Mouse (Mus musculus): ENCODE measurements around the gene Pecam1. TPM values are rescaled to one million over a fixed set of nuclear protein-coding genes. Genes with fewer than 3 reads are reported as not detected.

Gene Pecam1
- 1.3 and 13.6 TPM in 2 replicates for polyA plus RNA-seq (2012; ENCODE audit: insufficient read depth, low replicate concordance)

DNA sequence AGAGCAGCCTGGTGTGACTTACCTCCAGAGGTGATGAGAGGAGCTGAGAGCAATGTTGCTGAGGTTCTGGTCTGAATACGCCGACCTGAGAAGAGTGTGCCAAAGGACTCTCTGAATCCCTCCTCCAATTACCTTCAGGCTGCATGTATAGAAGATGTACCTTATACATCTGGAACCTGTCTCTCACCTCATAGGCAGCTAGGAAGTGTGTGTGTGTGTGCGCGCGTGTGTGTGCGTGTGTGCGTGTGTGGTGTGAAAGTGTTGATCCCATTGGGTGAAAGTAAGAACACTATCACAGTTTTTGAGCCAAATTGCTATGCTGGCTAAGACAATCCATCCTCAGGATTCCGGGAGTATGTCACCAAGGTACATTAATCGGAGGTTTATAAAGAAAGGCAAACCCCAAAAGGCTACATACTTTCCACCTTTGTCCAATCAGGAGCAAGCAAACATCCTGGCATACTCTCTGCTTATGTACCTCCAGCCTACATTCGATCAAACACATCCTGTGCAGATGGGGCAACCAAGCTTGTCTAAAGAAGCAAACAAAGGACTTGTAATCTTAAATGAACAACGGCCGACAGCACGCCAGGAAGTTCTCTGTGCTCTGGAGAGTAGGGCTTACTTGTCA is at the start of gene Pecam1:
TSS of gene Pecam1 (minus strand) at position 508 of the 631 bp plus-strand sequence.
- H3K4me1 ChIP-seq, result peaks cover 27% of the 10 kb centered on the region
- H3K4me3 ChIP-seq (replicated peaks), result peak within 1 kb of the TSS; percentile 83
- peaks cover 50% of the 10 kb centered on the region for H3K27me3 ChIP-seq (replicated peaks)
- peaks cover 4% of the 10 kb centered on the region for H3K36me3 ChIP-seq (replicated peaks; ENCODE audit: low read length)
- peaks cover 13% of the 10 kb centered on the region; the same call in 1 of the 2 replicates for H3K9me3 ChIP-seq
- TF ChIP-seq FLI1 (IDR thresholded peaks at IDR 0.05; ENCODE audit: low read length) (no peak), GATA1 (IDR thresholded peaks at IDR 0.05; ENCODE audit: borderline replicate concordance, low read length) (no peak)

DNA sequence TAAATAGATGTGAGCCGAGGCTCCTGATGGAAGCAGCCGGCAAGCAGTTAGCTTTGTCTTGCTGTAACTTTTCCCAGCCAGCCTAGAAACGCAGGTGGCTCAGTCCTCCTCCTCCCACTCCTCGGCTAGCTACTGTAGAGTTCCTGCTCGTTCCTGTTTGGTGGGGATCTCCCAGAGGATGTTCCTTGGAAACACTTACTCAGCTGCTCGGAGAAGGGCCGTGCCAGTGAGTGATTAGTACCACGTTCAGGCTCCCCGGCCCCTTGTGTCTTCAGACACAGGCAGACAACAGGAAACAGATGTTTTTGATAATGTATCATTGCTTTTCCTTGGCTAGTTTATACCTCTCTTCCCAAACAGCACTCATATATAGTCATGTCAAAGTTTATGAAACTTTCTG is 45.3 kb upstream of the Pecam1 start:
- peaks cover 93% of the 10 kb centered on the region for H3K36me3 ChIP-seq (replicated peaks; ENCODE audit: low read length)
- peaks cover 55% of the 10 kb centered on the region for H3K4me1 ChIP-seq
- TF ChIP-seq FLI1 (IDR thresholded peaks at IDR 0.05; ENCODE audit: low read length) (no peak), GATA1 (IDR thresholded peaks at IDR 0.05; ENCODE audit: borderline replicate concordance, low read length) (no peak)
- no peaks in the 10 kb centered on the region for H3K27me3 ChIP-seq (replicated peaks)
- H3K9me3 ChIP-seq, result peaks cover 6% of the 10 kb centered on the region
- H3K4me3 ChIP-seq (replicated peaks), result peak overlapping the region; percentile 58

DNA sequence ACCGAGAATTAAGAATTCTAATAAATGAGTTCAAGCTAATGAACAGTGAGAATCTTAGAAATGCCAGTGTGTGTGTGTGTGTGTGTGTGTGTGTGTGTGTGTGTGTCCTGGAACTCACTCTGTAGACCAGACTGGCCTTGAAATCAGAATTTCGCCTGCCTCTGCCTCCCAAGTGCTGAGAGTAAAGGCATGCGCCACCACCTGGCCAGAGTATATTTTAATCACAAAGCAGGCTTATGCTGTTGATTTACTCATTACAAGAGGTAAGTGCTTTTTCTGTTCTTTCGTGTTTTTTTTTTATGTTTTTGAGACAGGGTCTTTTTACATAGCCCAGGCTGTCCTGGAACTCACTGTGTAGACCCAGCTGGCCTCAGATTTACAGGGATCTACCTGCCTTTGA is 43.4 kb upstream of the Pecam1 start:
- Histone ChIP-seq H3K4me1 (peaks cover 62% of the 10 kb centered on the region), H3K4me3 (replicated peaks) (no peak overlapping the region), H3K27me3 (replicated peaks) (no peaks in the 10 kb centered on the region), H3K36me3 (replicated peaks; ENCODE audit: low read length) (peaks cover 76% of the 10 kb centered on the region), H3K9me3 (peaks cover 6% of the 10 kb centered on the region)
- TF ChIP-seq GATA1 (IDR thresholded peaks at IDR 0.05; ENCODE audit: borderline replicate concordance, low read length), result no peak
- no peak for TF ChIP-seq FLI1 (IDR thresholded peaks at IDR 0.05; ENCODE audit: low read length)

DNA sequence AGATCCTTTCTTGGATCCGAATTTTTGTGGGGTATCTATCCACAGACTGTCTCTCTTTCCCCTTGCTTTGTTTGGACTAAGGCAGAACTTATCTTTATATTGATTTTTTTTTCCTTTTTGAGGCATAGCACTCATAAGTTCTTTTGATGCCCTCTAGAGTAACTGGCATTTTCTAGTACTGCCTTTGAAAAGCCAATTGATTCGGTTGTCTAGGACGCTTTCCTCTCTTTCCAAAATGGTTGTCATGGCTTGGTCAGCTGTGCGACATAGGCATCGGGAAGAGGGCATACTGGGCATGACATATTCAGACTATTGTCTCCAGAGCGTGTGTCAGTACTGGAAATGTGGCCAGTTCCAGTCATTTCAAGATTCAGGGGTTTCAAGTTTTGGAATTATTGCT is 39.2 kb upstream of the Pecam1 start:
- TF ChIP-seq FLI1 (IDR thresholded peaks at IDR 0.05; ENCODE audit: low read length) (no peak), GATA1 (IDR thresholded peaks at IDR 0.05; ENCODE audit: borderline replicate concordance, low read length) (no peak)
- peaks cover 64% of the 10 kb centered on the region for H3K36me3 ChIP-seq (replicated peaks; ENCODE audit: low read length)

DNA sequence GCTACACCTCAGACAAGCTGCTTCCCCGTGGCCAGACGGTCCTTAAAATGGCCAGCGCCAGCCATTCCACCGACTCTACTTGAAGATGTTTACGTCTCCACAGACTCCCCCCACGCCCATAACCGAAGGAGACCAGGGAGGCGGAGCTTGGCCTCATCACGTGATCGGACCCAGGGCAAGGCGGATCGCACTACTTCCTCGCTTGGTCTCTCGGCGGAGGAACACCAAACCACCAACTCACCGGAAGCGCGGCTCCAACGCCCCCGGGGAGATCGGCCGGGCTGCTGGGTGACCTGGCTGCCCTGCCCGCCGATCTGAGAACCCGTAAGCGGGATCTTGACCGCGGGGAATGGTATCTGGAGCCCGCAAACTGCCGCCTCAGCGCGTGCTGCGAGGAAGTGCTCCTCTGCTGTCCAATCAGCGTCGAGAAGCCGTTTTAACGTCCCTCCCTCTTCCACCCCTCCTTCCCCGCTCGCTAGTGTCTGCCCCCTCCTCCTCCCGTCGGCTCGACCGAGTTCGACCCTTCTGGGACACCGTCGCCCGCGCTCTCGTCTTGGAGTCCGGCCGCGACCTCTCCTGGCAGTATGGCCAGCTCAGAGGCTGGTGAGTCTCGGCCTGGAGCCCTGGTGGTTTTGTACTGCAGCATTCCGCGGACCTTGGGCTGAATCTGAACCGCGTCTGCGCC is 38.5 kb upstream of the Pecam1 start, which contains the start of the genes Ddx5 and Cep95:
TSS of gene Ddx5 (minus strand) at position 411 of the 685 bp plus-strand sequence.
TSS of gene Cep95 (plus strand) at position 478 of the 685 bp plus-strand sequence.
- no peak for TF ChIP-seq GATA1 (IDR thresholded peaks at IDR 0.05; ENCODE audit: borderline replicate concordance, low read length)
- TF ChIP-seq FLI1 (IDR thresholded peaks at IDR 0.05; ENCODE audit: low read length), result peak; percentile 55; the same call in 1 of the 2 replicates
- Histone ChIP-seq H3K36me3 (replicated peaks; ENCODE audit: low read length) (peaks cover 64% of the 10 kb centered on the region), H3K9me3 (no peaks in the 10 kb centered on the region)

More for the DNA sequence above, 39.2 kb upstream of the Pecam1 start:
- peak overlapping the region; percentile 95 for H3K4me3 ChIP-seq (replicated peaks)
- H3K27me3 ChIP-seq (replicated peaks), result no peaks in the 10 kb centered on the region
- no peaks in the 10 kb centered on the region for H3K9me3 ChIP-seq
- H3K4me1 ChIP-seq, result peaks cover 42% of the 10 kb centered on the region

DNA sequence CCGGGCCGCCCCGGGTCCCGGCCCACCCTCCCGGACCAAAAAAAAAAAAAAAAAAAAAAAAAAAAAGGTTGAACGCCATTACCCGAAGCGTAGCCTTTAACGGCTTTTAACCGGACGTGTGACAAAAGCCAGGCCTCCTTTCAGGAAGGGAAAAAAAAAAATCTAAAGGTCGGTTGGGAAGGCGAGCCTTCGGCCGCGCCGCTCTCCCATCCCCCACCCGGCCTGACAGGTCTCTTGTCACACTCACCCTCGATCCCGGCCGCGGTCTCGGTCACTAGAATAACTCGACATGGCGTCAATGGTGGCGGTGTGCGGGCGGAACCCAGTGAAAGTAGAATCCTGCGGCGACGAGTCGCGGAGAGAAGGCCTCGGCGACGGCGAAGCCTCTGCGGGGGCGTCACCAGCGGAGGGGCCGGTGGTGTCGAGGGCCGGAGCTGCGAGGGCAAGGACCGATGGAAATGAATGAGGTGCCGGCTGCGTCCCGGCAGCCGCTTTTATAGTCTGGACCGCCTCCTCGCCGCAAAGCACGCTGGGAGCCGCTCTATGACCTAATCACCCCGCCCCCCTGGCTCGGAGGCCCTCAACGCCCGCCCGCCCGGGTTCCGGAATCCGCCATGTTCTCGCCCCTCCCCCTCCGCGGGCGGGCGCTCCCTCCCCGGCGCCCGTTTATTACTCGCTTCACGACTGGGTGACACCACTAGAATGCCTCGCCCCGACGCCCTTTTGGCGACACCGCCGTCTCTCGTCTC is 37.8 kb upstream of the Pecam1 start:
- no peaks in the 10 kb centered on the region for H3K27me3 ChIP-seq (replicated peaks)
- H3K36me3 ChIP-seq (replicated peaks; ENCODE audit: low read length), result peaks cover 64% of the 10 kb centered on the region
- peaks cover 43% of the 10 kb centered on the region for H3K4me1 ChIP-seq
- H3K4me3 ChIP-seq (replicated peaks), result peak overlapping the region; percentile 95
- no peak for TF ChIP-seq FLI1 (IDR thresholded peaks at IDR 0.05; ENCODE audit: low read length)
- no peak for TF ChIP-seq GATA1 (IDR thresholded peaks at IDR 0.05; ENCODE audit: borderline replicate concordance, low read length)
- no peaks in the 10 kb centered on the region for H3K9me3 ChIP-seq

More for the DNA sequence above, 38.5 kb upstream of the Pecam1 start, which contains the start of the genes Ddx5 and Cep95:
- Histone ChIP-seq H3K4me1 (peaks cover 37% of the 10 kb centered on the region), H3K27me3 (replicated peaks) (no peaks in the 10 kb centered on the region), H3K4me3 (replicated peaks) (peak within 1 kb of the TSS; percentile 95)

DNA sequence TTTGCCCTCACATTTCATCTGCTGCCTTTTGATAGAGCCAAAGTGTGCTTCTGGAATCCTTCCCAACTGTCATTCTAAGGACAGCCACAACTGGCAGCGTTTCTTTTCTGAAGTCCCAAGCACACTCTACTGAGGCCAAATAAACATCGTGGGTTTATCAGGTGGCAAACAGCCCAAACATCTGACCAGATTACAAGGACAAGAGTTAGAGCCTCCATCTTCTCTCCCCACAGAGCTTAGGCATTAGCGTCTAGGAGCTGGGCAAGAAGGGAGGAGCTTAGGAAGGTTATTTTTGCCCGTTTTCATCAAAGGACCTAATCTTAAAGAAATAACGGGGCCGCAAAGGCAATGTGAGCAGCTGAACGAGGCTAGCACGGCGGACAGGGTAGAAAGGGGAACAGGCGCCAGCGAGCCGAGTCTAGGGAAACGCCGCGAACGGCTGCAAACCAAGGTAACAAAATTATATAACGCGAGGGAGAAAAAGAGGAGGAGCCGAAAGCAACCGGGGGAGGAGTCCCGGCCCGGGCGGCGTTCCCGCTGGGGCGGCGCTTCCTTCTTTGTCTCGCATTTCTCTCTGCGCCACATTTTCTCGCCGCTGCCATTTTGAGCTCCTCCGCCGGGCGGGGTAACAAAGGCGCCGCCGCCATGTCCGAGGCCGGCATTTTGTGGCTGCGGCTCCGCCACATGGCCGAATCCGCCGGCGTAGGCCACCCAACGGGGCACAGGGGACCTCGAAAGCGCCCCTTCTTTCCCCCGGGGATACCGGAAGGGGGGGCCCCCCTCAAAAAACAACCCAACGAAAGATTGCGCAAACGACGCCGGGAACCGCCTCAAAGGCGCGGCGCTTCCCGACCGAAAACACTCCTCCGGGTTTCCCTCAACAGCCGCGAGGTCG is 37.0 kb upstream of the Pecam1 start:
- Histone ChIP-seq H3K9me3 (no peaks in the 10 kb centered on the region), H3K27me3 (replicated peaks) (no peaks in the 10 kb centered on the region), H3K4me1 (peaks cover 43% of the 10 kb centered on the region), H3K36me3 (replicated peaks; ENCODE audit: low read length) (peaks cover 64% of the 10 kb centered on the region), H3K4me3 (replicated peaks) (peak overlapping the region; percentile 95)
- no peak for TF ChIP-seq FLI1 (IDR thresholded peaks at IDR 0.05; ENCODE audit: low read length)
- no peak for TF ChIP-seq GATA1 (IDR thresholded peaks at IDR 0.05; ENCODE audit: borderline replicate concordance, low read length)

DNA sequence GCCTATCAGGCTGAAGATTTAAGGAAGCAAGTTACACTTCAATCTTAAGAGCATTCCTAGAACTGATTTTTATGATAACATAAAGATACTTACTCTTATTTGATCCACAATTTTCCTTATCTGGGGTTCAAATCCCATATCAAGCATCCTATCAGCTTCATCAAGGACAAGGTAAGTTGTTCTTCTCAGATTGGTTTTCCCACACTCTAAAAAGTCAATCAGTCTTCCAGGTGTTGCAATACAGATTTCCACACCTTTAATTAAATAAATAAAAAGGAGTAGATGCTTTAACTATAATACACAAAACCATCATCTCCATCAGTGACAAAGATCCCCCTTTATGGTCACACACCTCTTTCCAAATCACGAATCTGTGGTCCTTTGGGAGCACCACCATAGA is 34.6 kb upstream of the Pecam1 start:
- H3K36me3 ChIP-seq (replicated peaks; ENCODE audit: low read length), result peaks cover 72% of the 10 kb centered on the region
- H3K27me3 ChIP-seq (replicated peaks), result no peaks in the 10 kb centered on the region

DNA sequence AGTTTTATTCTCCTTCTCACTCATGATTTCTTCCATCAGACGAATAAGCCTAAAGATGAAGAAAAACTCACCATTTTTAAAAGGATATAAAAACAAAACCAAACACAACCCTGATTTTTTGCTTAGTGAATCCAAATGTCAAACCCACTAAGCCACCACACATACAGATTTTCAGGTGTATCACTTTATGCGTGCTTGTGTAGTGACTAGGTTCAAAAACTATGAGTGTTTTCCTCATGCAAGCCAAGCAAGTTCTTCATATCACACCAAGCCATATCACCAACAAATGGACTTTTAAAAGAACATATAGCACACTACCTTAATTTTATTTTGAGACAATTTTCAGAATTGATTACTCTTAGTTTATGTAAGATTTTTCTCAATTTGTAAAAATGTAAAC is 34.0 kb upstream of the Pecam1 start:
- Histone ChIP-seq H3K4me3 (replicated peaks) (no peak overlapping the region), H3K4me1 (peaks cover 41% of the 10 kb centered on the region), H3K27me3 (replicated peaks) (no peaks in the 10 kb centered on the region), H3K9me3 (no peaks in the 10 kb centered on the region), H3K36me3 (replicated peaks; ENCODE audit: low read length) (peaks cover 74% of the 10 kb centered on the region)
- TF ChIP-seq FLI1 (IDR thresholded peaks at IDR 0.05; ENCODE audit: low read length) (no peak), GATA1 (IDR thresholded peaks at IDR 0.05; ENCODE audit: borderline replicate concordance, low read length) (no peak)

More for the DNA sequence above, 34.6 kb upstream of the Pecam1 start:
- Histone ChIP-seq H3K4me3 (replicated peaks) (no peak overlapping the region), H3K9me3 (no peaks in the 10 kb centered on the region), H3K4me1 (peaks cover 38% of the 10 kb centered on the region)
- TF ChIP-seq GATA1 (IDR thresholded peaks at IDR 0.05; ENCODE audit: borderline replicate concordance, low read length) (no peak), FLI1 (IDR thresholded peaks at IDR 0.05; ENCODE audit: low read length) (no peak)

All from megakaryocyte, embryonic 14.5 days (primary cell).